Mouse (Mus musculus) myocyte (in vitro differentiated cells): Measurements from ENCODE around the gene Bhlhe23. TPM values are rescaled to one million over a fixed set of nuclear protein-coding genes. Genes with fewer than 3 reads are reported as not detected.

Source experiments
- H3K27me3 ChIP-seq: one replicate; pipeline ENCODE4 v1.6.1; 2011; ENCODE audit not compliant: control insufficient read depth, insufficient read depth, insufficient read length
- H3K36me3 ChIP-seq: one replicate; pipeline ENCODE4 v1.6.1; 2011; ENCODE audit not compliant: control insufficient read depth, insufficient read depth
- H3K4me2 ChIP-seq: one replicate; pipeline ENCODE4 v1.6.1; 2011; ENCODE audit warnings: low read depth, control low read depth
- H3K4me3 ChIP-seq: one replicate; pipeline ENCODE4 v1.5.1; 2011; ENCODE audit warnings: mild to moderate bottlenecking, control low read depth, moderate library complexity
- H3K79me2 ChIP-seq: one replicate; pipeline ENCODE4 v1.6.1; 2011; ENCODE audit not compliant: control insufficient read depth, insufficient read depth
- H3ac ChIP-seq: one replicate; pipeline ENCODE4 v1.6.1; 2011; ENCODE audit not compliant: control insufficient read depth, insufficient read length
- CEBPB ChIP-seq: IDR thresholded peaks from 2 replicates; pipeline ENCODE4 v1.6.1; 2011; ENCODE audit warnings: mild to moderate bottlenecking, moderate library complexity; ENCODE audit not compliant: poor library complexity, insufficient read depth, severe bottlenecking
- E2F4 ChIP-seq: IDR thresholded peaks from one replicate; pipeline ENCODE4 v1.6.1; 2011; ENCODE audit warnings: mild to moderate bottlenecking, control low read depth, moderate library complexity; ENCODE audit not compliant: insufficient read depth
- MAX ChIP-seq: IDR thresholded peaks from one replicate; pipeline ENCODE4 v1.6.1; 2011; ENCODE audit warnings: low read depth, mild to moderate bottlenecking, control low read depth
- MYOD1 ChIP-seq, 3 experiments: IDR thresholded peaks; one replicate each; pipeline ENCODE4 v1.6.1; 2011; ENCODE audit warnings: control low read depth in 2 of 3, low read depth in 2 of 3, mild to moderate bottlenecking in 2 of 3, moderate library complexity in 1 of 3; ENCODE audit not compliant: insufficient read length in 2 of 3, control insufficient read depth in 1 of 3
- MYOG ChIP-seq, 3 experiments: IDR thresholded peaks; one replicate each; pipeline ENCODE4 v1.6.1; 2011; ENCODE audit warnings: control low read depth in 2 of 3, low read depth in 2 of 3, mild to moderate bottlenecking in 2 of 3; ENCODE audit not compliant: insufficient read length in 2 of 3, control insufficient read depth in 1 of 3, insufficient read depth in 1 of 3
- POLR2A ChIP-seq: IDR thresholded peaks from one replicate; pipeline ENCODE4 v1.6.1; 2011; ENCODE audit warnings: low read depth, mild to moderate bottlenecking, control low read depth, moderate library complexity; ENCODE audit not compliant: insufficient read length
- POLR2AphosphoS2 ChIP-seq: IDR thresholded peaks from one replicate; pipeline ENCODE4 v1.6.1; 2011; ENCODE audit warnings: low read depth, control low read depth; ENCODE audit not compliant: insufficient read length
- REST ChIP-seq: IDR thresholded peaks from one replicate; pipeline ENCODE4 v1.6.1; 2011; ENCODE audit warnings: mild to moderate bottlenecking, control low read depth, moderate library complexity; ENCODE audit not compliant: insufficient read depth, insufficient read length
- SRF ChIP-seq: IDR thresholded peaks from one replicate; pipeline ENCODE4 v1.6.1; 2011; ENCODE audit warnings: low read depth; ENCODE audit not compliant: control insufficient read depth, insufficient read length
- TCF12 ChIP-seq: IDR thresholded peaks from one replicate; pipeline ENCODE4 v1.6.1; 2011; ENCODE audit warnings: mild to moderate bottlenecking, control low read depth; ENCODE audit not compliant: poor library complexity, insufficient read depth, severe bottlenecking
- TCF3 ChIP-seq: IDR thresholded peaks from one replicate; pipeline ENCODE4 v1.6.1; 2011; ENCODE audit warnings: low read depth, control low read depth; ENCODE audit not compliant: insufficient read length
- USF1 ChIP-seq: IDR thresholded peaks from one replicate; pipeline ENCODE4 v1.6.1; 2011; ENCODE audit warnings: low read depth, mild to moderate bottlenecking, control low read depth, moderate library complexity
- polyA plus RNA-seq: library from polyadenylated mRNA; unstranded; fragments of >200 nt; fragmentation: generic; extraction: Trizol; gene quantifications from one replicate; pipeline ENCODE4 v1.2.1, GENCODE M21; 2012; ENCODE audit warnings: missing spikeins

Bhlhe23 gene
- polyA plus RNA-seq, 1 experiment: not detected

DNA sequence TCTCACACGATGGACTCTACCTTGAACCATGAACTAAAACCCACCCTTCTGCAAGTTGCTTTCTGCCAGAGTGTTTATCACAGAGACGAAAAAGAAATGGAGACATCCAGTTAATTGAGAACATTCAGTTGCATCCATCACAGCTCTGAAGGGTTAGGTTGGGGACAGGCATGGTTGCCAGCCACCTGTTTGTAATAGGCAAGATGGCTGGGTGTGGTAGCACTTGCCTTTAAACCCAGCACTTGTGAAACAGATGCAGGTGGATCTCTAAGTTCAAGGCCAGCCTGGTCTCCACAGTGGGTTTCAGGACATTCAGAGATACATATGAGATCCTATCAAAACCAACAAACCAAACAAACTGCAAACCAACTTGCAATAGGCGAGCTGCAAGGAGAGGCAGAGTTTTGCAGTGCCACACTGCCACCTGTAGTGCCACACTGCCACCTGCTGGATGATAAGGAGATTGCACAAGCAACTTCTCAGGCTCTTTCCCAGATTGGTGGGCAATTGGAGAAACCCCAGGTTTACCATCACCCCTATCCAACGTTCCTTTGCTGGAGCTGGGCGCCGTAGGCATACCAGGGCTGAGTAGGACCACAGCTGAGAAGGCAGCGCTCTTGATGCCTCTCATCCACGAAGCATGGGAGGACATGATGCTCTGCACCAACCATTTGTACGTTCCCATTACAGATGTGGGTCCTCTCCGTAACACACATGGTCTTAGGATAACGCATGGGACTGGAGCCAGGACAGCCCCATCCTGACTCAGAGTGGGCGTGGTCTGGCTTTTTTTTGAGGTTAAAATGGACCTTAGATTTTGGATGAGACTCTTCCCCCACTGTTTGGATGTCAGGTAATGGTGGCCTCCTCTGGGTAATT lies 2.8 kb upstream of the Bhlhe23 start:
- Histone ChIP-seq H3K4me3 (no peak overlapping the region), H3K27me3 (peaks cover 45% of the 10 kb centered on the region), H3K36me3 (no peaks in the 10 kb centered on the region), H3ac (no peak overlapping the region), H3K79me2 (no peaks in the 10 kb centered on the region), H3K4me2 (no peak overlapping the region)
- TF ChIP-seq E2F4 (no peak), USF1 (no peak), SRF (no peak), CEBPB (no peak), REST (no peak), MYOG (IDR thresholded peaks at IDR 0.05; ENCODE audit: control insufficient read depth in 1 of 3, insufficient read depth in 1 of 3, insufficient read length in 2 of 3, low read depth in 2 of 3) (no peak), POLR2AphosphoS2 (no peak), TCF3 (no peak), MYOD1 (IDR thresholded peaks at IDR 0.05; ENCODE audit: control insufficient read depth in 1 of 3, insufficient read length in 2 of 3, low read depth in 2 of 3) (no peak), MAX (no peak), TCF12 (no peak), POLR2A (no peak)

DNA sequence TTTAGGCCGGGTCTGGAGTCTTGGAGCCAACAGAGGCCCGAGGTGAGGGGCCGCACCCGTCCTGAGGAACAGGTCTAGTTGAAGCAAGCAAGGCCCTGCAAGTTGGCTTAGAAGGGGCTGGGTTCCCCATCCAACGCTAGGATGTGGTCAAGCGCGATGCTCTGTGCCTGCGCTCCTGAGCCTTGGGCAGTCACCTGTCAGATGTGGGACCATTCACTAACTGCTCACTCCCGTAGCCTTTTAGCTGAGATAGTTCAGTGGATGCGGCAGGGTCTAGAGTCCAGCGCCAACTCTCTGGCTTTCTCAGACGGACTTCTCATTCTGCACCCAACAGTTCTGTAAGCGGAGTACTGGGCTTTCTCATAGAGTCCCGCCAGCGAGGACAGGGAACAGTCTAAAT lies 1.1 kb downstream of the Bhlhe23 start:
- TF ChIP-seq E2F4: no peak
- TF ChIP-seq MAX: no peak
- no peak for TF ChIP-seq MYOD1 (IDR thresholded peaks at IDR 0.05; ENCODE audit: control insufficient read depth in 1 of 3, insufficient read length in 2 of 3, low read depth in 2 of 3)
- no peak for TF ChIP-seq TCF12
- no peak for TF ChIP-seq MYOG (IDR thresholded peaks at IDR 0.05; ENCODE audit: control insufficient read depth in 1 of 3, insufficient read depth in 1 of 3, insufficient read length in 2 of 3, low read depth in 2 of 3)
- TF ChIP-seq CEBPB: no peak
- no peak for TF ChIP-seq POLR2A
- no peak for TF ChIP-seq REST
- no peak for TF ChIP-seq TCF3
- no peak overlapping the region for H3ac ChIP-seq
- no peak overlapping the region for H3K4me2 ChIP-seq
- H3K79me2 ChIP-seq: no peaks in the 10 kb centered on the region
- H3K36me3 ChIP-seq: no peaks in the 10 kb centered on the region
- no peak overlapping the region for H3K4me3 ChIP-seq
- H3K27me3 ChIP-seq: peaks cover 58% of the 10 kb centered on the region

DNA sequence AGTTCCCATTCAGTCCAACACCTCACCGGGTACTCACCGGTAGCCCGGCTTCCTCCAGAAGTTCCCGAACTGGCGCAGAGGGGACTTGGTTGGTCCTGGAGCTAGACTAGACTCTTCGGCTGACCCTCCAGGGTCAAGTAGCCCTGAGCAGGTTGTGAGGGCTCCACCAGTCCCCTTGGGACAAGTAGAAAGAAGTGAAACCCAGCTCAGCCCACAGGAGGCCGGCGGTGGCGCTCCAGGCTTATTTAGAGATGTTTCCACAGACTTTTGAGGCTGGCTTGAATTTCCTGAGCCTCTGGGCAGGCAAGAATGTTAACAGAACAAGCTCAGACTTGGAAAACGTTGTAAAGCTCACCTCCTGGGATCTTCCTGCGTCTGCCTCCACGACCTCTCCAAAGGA lies 1.5 kb downstream of the Bhlhe23 start:
- Histone ChIP-seq H3ac (no peak overlapping the region), H3K4me3 (no peak overlapping the region), H3K79me2 (no peaks in the 10 kb centered on the region), H3K4me2 (no peak overlapping the region), H3K36me3 (no peaks in the 10 kb centered on the region), H3K27me3 (peaks cover 60% of the 10 kb centered on the region)
- TF ChIP-seq E2F4: no peak
- no peak for TF ChIP-seq CEBPB
- no peak for TF ChIP-seq MAX
- no peak for TF ChIP-seq MYOG (IDR thresholded peaks at IDR 0.05; ENCODE audit: control insufficient read depth in 1 of 3, insufficient read depth in 1 of 3, insufficient read length in 2 of 3, low read depth in 2 of 3)
- no peak for TF ChIP-seq POLR2A

DNA sequence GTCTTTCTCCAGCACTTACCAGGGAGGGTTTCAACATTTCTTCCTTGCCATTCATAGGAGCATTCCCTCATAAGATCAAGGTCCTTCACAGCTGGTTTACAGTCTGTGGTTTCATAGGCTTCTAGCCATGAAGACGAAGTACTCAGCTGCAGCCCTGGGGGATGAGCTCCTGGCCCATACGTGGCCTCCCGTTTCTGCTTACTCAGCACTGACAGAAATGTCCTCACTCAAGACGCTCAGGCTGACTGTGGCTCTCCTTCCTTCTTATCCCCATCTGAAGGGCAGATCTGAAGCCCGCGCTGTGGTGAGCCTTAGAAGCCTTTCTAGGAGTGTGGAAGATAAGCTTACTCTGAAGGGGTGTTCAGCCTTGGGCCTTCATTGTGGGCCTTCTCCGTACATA lies 11.0 kb downstream of the Bhlhe23 start:
- Histone ChIP-seq H3K4me3 (no peak overlapping the region), H3K36me3 (no peaks in the 10 kb centered on the region), H3K27me3 (peaks cover 45% of the 10 kb centered on the region), H3K79me2 (no peaks in the 10 kb centered on the region), H3ac (no peak overlapping the region), H3K4me2 (no peak overlapping the region)
- no peak for TF ChIP-seq MYOD1 (IDR thresholded peaks at IDR 0.05; ENCODE audit: control insufficient read depth in 1 of 3, insufficient read length in 2 of 3, low read depth in 2 of 3)

DNA sequence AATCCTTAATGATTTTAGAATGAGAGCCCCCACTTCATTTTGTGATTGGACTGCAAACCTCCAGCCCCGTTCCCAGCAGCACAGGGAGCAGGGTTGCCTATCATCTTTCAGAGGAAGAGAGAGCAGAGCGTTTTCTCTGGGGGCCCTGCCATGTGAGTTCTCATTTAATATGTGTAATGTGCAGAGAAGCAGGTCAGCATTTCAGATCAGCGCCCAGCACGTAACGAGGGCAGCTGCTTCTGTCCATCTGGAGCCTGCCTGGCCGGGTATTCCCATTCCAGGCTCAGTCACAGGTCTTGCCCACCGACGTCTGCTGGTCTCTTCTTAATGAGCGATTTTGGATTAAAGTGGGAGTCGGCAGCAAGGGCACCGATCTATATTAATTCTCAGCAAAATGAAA lies 11.7 kb downstream of the Bhlhe23 start:
- Histone ChIP-seq H3K4me3 (no peak overlapping the region), H3K4me2 (no peak overlapping the region), H3ac (no peak overlapping the region), H3K27me3 (peaks cover 40% of the 10 kb centered on the region), H3K36me3 (no peaks in the 10 kb centered on the region), H3K79me2 (no peaks in the 10 kb centered on the region)
- TF ChIP-seq MAX (no peak), POLR2AphosphoS2 (no peak), TCF12 (no peak), MYOD1 (IDR thresholded peaks at IDR 0.05; ENCODE audit: control insufficient read depth in 1 of 3, insufficient read length in 2 of 3, low read depth in 2 of 3) (no peak), MYOG (IDR thresholded peaks at IDR 0.05; ENCODE audit: control insufficient read depth in 1 of 3, insufficient read depth in 1 of 3, insufficient read length in 2 of 3, low read depth in 2 of 3) (no peak), CEBPB (no peak), POLR2A (no peak), TCF3 (no peak), SRF (no peak), USF1 (no peak), REST (no peak)
